Mouse (Mus musculus): ENCODE measurements at regions not wholly inside any gene's neighbourhood (a gene's known extent, or its start where the extent isn't known, plus 50 kb on each side); places are given as distances from the start of the nearest gene placed in this dataset.
A peak's percentile ranks its signal among the peaks of the same experiment; 100 is the strongest.

GRCm38 (mm10) chr11:19341379-19341778 is 322.6 kb upstream of the Meis1 start:
- no peak for ATAC-seq
- no peak overlapping the region for H3K4me2 ChIP-seq (replicated peaks)
- H3K27me3 ChIP-seq (replicated peaks) = no peaks in the 10 kb centered on the region
- H3K9ac ChIP-seq = no peak overlapping the region
- no peaks in the 10 kb centered on the region for H3K4me1 ChIP-seq (replicated peaks)
- no peak overlapping the region for H3K27ac ChIP-seq
- no peaks in the 10 kb centered on the region for H3K9me3 ChIP-seq
- 69% methylated on average over 3 of the region's 3 CpGs for WGBS
- H3K36me3 ChIP-seq = no peaks in the 10 kb centered on the region
- no peak overlapping the region for H3K4me3 ChIP-seq (replicated peaks)

- Histone ChIP-seq H3K9ac (no peak overlapping the region), H3K27ac (no peak overlapping the region), H3K36me3 (no peaks in the 10 kb centered on the region), H3K4me1 (replicated peaks) (no peaks in the 10 kb centered on the region), H3K27me3 (replicated peaks) (no peaks in the 10 kb centered on the region), H3K4me2 (replicated peaks) (no peak overlapping the region), H3K9me3 (no peaks in the 10 kb centered on the region), H3K4me3 (replicated peaks) (no peak overlapping the region)
- ATAC-seq = no peak
- WGBS = 79% methylated on average over 4 of the region's 4 CpGs
Measured at GRCm38 (mm10) chr11:19342803-19343202, 324.0 kb upstream of the Meis1 start.

DNA sequence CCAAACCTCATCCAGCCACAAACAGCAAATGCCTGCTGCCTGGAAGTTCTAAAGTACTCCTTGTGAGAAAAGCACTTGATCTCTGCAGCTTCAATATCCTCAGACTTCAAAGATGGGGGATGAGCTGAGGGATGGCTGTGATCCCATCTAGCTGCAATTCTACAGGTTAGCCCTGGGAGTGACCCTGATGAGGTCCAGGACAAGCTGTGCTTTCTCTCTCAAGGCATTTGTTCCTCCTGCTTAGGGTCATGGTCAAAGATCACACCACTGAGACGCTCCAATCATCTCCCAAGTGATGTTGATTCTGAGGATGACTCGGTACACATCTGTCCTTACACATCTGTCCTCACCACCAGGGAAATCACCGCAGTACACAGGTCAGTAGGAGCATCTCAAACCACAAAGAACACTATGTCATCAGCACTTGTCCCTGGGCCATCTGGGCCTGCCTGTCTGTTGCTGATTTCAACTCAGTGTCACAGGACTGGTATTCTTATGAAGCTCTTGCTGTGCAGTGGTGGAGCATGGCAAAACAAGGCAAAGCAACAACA is 327.6 kb upstream of the Meis1 start:
- Histone ChIP-seq H3K9ac (no peak overlapping the region), H3K4me2 (replicated peaks) (no peak overlapping the region), H3K27ac (no peak overlapping the region), H3K9me3 (no peaks in the 10 kb centered on the region), H3K4me3 (replicated peaks) (no peak overlapping the region), H3K4me1 (replicated peaks) (no peaks in the 10 kb centered on the region), H3K36me3 (no peaks in the 10 kb centered on the region), H3K27me3 (replicated peaks) (no peaks in the 10 kb centered on the region)
- 79% methylated on average over 3 of the region's 3 CpGs for WGBS
- no peak for ATAC-seq

- 33% methylated on average over 13 of the region's 13 CpGs for WGBS
Measured at GRCm38 (mm10) chr11:19350331-19351242, 331.8 kb upstream of the Meis1 start.

GRCm38 (mm10) chr11:19351243-19351787 is 332.5 kb upstream of the Meis1 start:
- Histone ChIP-seq H3K9ac (no peak overlapping the region), H3K4me3 (replicated peaks) (no peak overlapping the region), H3K9me3 (no peaks in the 10 kb centered on the region), H3K36me3 (no peaks in the 10 kb centered on the region), H3K27me3 (replicated peaks) (no peaks in the 10 kb centered on the region), H3K4me1 (replicated peaks) (no peaks in the 10 kb centered on the region), H3K4me2 (replicated peaks) (peak overlapping the region; percentile 41; the same call in 1 of the 2 replicates), H3K27ac (no peak overlapping the region)
- ATAC-seq = no peak
- 49% methylated on average over 7 of the region's 7 CpGs for WGBS

More at GRCm38 (mm10) chr11:19350331-19351242, 331.8 kb upstream of the Meis1 start:
- H3K27ac ChIP-seq = no peak overlapping the region
- H3K4me2 ChIP-seq (replicated peaks) = peak overlapping the region; percentile 41
- no peaks in the 10 kb centered on the region for H3K9me3 ChIP-seq
- no peak overlapping the region for H3K9ac ChIP-seq
- no peaks in the 10 kb centered on the region for H3K4me1 ChIP-seq (replicated peaks)
- no peaks in the 10 kb centered on the region for H3K27me3 ChIP-seq (replicated peaks)
- no peaks in the 10 kb centered on the region for H3K36me3 ChIP-seq
- H3K4me3 ChIP-seq (replicated peaks) = no peak overlapping the region
- ATAC-seq = no peak

DNA sequence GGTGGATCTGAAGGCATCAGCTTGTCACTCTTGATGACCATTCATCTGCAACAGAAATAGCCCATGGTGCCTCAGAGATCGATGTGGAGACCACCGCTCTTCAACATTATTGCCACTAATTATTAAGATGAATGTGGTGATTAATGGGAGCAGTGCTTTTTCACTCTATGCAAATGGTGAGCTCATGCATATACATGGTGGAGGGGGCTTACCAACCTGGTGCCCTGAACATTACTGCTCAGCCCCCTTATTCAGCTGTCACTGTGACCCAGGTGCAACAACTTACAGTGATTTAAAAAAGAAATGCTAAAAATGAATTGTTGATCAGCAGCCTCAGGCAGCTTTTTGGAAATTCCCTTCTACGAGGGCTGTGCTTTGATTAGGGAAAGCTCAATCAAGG is 334.9 kb upstream of the Meis1 start:
- no peaks in the 10 kb centered on the region for H3K9me3 ChIP-seq
- no peak overlapping the region for H3K4me3 ChIP-seq (replicated peaks)
- ATAC-seq = no peak
- no peaks in the 10 kb centered on the region for H3K27me3 ChIP-seq (replicated peaks)
- no peak overlapping the region for H3K4me2 ChIP-seq (replicated peaks)
- H3K9ac ChIP-seq = no peak overlapping the region
- H3K27ac ChIP-seq = no peak overlapping the region
- WGBS = 91% methylated on average over 3 of the region's 3 CpGs
- no peaks in the 10 kb centered on the region for H3K4me1 ChIP-seq (replicated peaks)
- no peaks in the 10 kb centered on the region for H3K36me3 ChIP-seq

GRCm38 (mm10) chr11:19355179-19355578 is 336.4 kb upstream of the Meis1 start:
- 56% methylated on average over 2 of the region's 2 CpGs for WGBS
- Histone ChIP-seq H3K4me3 (replicated peaks) (no peak overlapping the region), H3K36me3 (no peaks in the 10 kb centered on the region), H3K4me1 (replicated peaks) (no peaks in the 10 kb centered on the region), H3K27ac (no peak overlapping the region), H3K27me3 (replicated peaks) (no peaks in the 10 kb centered on the region), H3K9me3 (no peaks in the 10 kb centered on the region), H3K4me2 (replicated peaks) (no peak overlapping the region), H3K9ac (no peak overlapping the region)
- ATAC-seq = no peak

- Histone ChIP-seq H3K27me3 (replicated peaks) (no peaks in the 10 kb centered on the region), H3K9ac (no peak overlapping the region), H3K9me3 (no peaks in the 10 kb centered on the region), H3K27ac (no peak overlapping the region), H3K4me1 (replicated peaks) (no peaks in the 10 kb centered on the region), H3K36me3 (no peaks in the 10 kb centered on the region), H3K4me3 (replicated peaks) (no peak overlapping the region), H3K4me2 (replicated peaks) (no peak overlapping the region)
- peak; percentile 41; the same call in 1 of the 2 replicates for ATAC-seq
- 50% methylated on average over 2 of the region's 2 CpGs for WGBS
Measured at GRCm38 (mm10) chr11:19356151-19356550, 337.4 kb upstream of the Meis1 start.

- Histone ChIP-seq H3K9ac (no peak overlapping the region), H3K9me3 (no peaks in the 10 kb centered on the region), H3K4me1 (replicated peaks) (no peaks in the 10 kb centered on the region), H3K27ac (no peak overlapping the region), H3K4me2 (replicated peaks) (no peak overlapping the region), H3K27me3 (replicated peaks) (no peaks in the 10 kb centered on the region), H3K36me3 (no peaks in the 10 kb centered on the region), H3K4me3 (replicated peaks) (no peak overlapping the region)
- no peak for ATAC-seq
- WGBS = 54% methylated on average over 1 of the region's 1 CpGs
Measured at GRCm38 (mm10) chr11:19369152-19369551, 350.4 kb upstream of the Meis1 start.

GRCm38 (mm10) chr11:19373476-19373875 is 354.7 kb upstream of the Meis1 start:
- H3K9me3 ChIP-seq = no peaks in the 10 kb centered on the region
- no peaks in the 10 kb centered on the region for H3K27me3 ChIP-seq (replicated peaks)
- no peaks in the 10 kb centered on the region for H3K36me3 ChIP-seq
- 62% methylated on average over 5 of the region's 5 CpGs for WGBS
- no peak overlapping the region for H3K4me2 ChIP-seq (replicated peaks)
- no peak overlapping the region for H3K4me3 ChIP-seq (replicated peaks)
- ATAC-seq = no peak
- H3K27ac ChIP-seq = no peak overlapping the region
- H3K9ac ChIP-seq = no peak overlapping the region
- H3K4me1 ChIP-seq (replicated peaks) = no peaks in the 10 kb centered on the region

DNA sequence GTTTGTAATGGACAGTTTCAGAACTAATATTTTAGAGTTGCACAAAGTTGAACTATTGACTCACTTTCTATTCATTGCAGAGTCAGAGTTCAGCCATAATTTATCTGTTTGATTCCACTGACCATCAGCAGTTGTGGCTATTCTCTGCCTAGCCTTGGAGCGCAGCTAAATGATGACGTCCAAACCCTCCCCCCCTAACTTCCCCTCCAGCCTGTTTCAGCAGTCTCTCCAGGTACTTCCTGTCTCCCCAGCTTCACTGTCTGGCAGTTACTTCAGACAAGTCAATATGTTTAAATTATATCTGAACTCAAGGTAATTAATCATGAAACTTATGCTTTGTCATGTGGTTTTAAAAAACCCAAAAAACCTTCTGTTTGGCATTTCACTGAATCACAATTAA is 362.1 kb upstream of the Meis1 start:
- no peak overlapping the region for H3K4me2 ChIP-seq (replicated peaks)
- WGBS = 46% methylated on average over 2 of the region's 2 CpGs
- no peak for ATAC-seq
- H3K4me3 ChIP-seq (replicated peaks) = no peak overlapping the region
- no peaks in the 10 kb centered on the region for H3K36me3 ChIP-seq
- H3K4me1 ChIP-seq (replicated peaks) = no peaks in the 10 kb centered on the region
- no peaks in the 10 kb centered on the region for H3K9me3 ChIP-seq
- H3K9ac ChIP-seq = no peak overlapping the region
- H3K27me3 ChIP-seq (replicated peaks) = no peaks in the 10 kb centered on the region
- H3K27ac ChIP-seq = no peak overlapping the region

- no peak for ATAC-seq
- 93% methylated on average over 6 of the region's 6 CpGs for WGBS
- H3K27me3 ChIP-seq (replicated peaks) = no peaks in the 10 kb centered on the region
Measured at GRCm38 (mm10) chr11:19389136-19389535, 370.4 kb upstream of the Meis1 start.

More at GRCm38 (mm10) chr11:19389136-19389535, 370.4 kb upstream of the Meis1 start:
- Histone ChIP-seq H3K4me2 (replicated peaks) (no peak overlapping the region), H3K9ac (no peak overlapping the region), H3K27ac (no peak overlapping the region), H3K9me3 (no peaks in the 10 kb centered on the region), H3K4me1 (replicated peaks) (no peaks in the 10 kb centered on the region), H3K4me3 (replicated peaks) (no peak overlapping the region), H3K36me3 (no peaks in the 10 kb centered on the region)

Data from intestine, embryonic 15.5 days (tissue).